Mouse (Mus musculus): Measurements from ENCODE around the gene Phactr2. TPM values are rescaled to one million over a fixed set of nuclear protein-coding genes. Genes with fewer than 3 reads are reported as not detected.

Phactr2 gene
- total and polyA plus RNA-seq, 3 experiments: not detected

DNA sequence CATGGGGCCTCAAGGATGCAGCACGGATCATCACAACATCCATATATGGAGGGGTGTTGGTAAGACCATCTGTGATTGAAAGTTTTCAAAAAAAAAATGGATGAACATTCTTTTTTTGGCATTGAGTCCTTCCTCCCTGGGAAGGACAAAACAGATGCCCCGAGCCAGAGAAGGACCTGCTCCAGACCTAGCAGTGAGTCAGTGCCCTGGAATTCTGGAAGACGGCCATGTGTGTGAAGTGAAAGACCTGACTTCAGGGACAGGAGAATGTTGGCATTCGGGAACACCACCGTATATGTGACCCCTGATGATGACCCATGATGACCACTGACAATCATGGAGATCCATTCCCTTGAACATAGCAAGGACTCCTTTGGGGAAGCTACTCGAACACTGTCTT lies 15.5 kb upstream of the Phactr2 start:
- H3K27me3 ChIP-seq (ENCODE audit: control insufficient read depth in 1 of 2, insufficient read depth in 2 of 2, low read length in 2 of 2): no peaks in the 10 kb centered on the region; a peak in 2 of 4 replicates
- DNase-seq (ENCODE audit: low read depth, low spot score): no peak
- no peak overlapping the region for H3K9ac ChIP-seq (ENCODE audit: control insufficient read depth, low read depth, low read length, poor library complexity, severe bottlenecking)
- no peaks in the 10 kb centered on the region for H3K4me1 ChIP-seq (ENCODE audit: control insufficient read depth in 1 of 2, insufficient read depth in 2 of 2, low read length in 2 of 2)
- H3K79me2 ChIP-seq (ENCODE audit: control insufficient read depth, insufficient read depth, low read length, poor library complexity): no peaks in the 10 kb centered on the region
- H3K36me3 ChIP-seq (ENCODE audit: control insufficient read depth in 1 of 2, insufficient read depth in 2 of 2, low read length in 2 of 2): no peaks in the 10 kb centered on the region
- no peak for TF ChIP-seq CTCF (IDR thresholded peaks at IDR 0.05 in 2 of 3, conservative IDR thresholded peaks at IDR 0.05 in 1 of 3; ENCODE audit: control insufficient read depth in 1 of 3, insufficient read depth in 1 of 3, low read depth in 2 of 3, low read length in 3 of 3, poor library complexity in 1 of 3, severe bottlenecking in 1 of 3)
- TF ChIP-seq MAZ (IDR thresholded peaks at IDR 0.05; ENCODE audit: low read depth, low read length): no peak
- TF ChIP-seq MYC (IDR thresholded peaks at IDR 0.05; ENCODE audit: low read depth, low read length): no peak
- no peak for TF ChIP-seq POLR2A (IDR thresholded peaks at IDR 0.05; ENCODE audit: control insufficient read depth in 1 of 2, insufficient read depth in 1 of 2, low read depth in 1 of 2, low read length in 2 of 2, poor library complexity in 1 of 2)
- no peak for TF ChIP-seq NRF1 (IDR thresholded peaks at IDR 0.05; ENCODE audit: insufficient read depth, low read depth, low read length, poor library complexity, severe bottlenecking)
- no peak for TF ChIP-seq TBP (IDR thresholded peaks at IDR 0.05; ENCODE audit: low read depth, low read length)
- TF ChIP-seq ZNF384 (IDR thresholded peaks at IDR 0.05; ENCODE audit: low read depth, low read length): no peak
- no peak for TF ChIP-seq UBTF (IDR thresholded peaks at IDR 0.05; ENCODE audit: borderline replicate concordance, insufficient read depth, low read depth, low read length)
- no peak for TF ChIP-seq USF2 (IDR thresholded peaks at IDR 0.05; ENCODE audit: borderline replicate concordance in 1 of 2, insufficient read depth in 1 of 2, low read depth in 1 of 2, low read length in 2 of 2)
- no peak for TF ChIP-seq ZMIZ1 (IDR thresholded peaks at IDR 0.05; ENCODE audit: low read depth, low read length)
- TF ChIP-seq ZKSCAN1 (IDR thresholded peaks at IDR 0.05; ENCODE audit: low read depth, low read length): no peak
- no peak for TF ChIP-seq JUND (IDR thresholded peaks at IDR 0.05; ENCODE audit: low read depth, low read length)
- TF ChIP-seq POLR2AphosphoS5 (IDR thresholded peaks at IDR 0.05; ENCODE audit: borderline replicate concordance, low read depth, low read length): no peak
- TF ChIP-seq RCOR1 (IDR thresholded peaks at IDR 0.05; ENCODE audit: low read depth, low read length): no peak
- no peak for TF ChIP-seq MYB (IDR thresholded peaks at IDR 0.05; ENCODE audit: low read depth, low read length)
- H3K4me3 ChIP-seq (ENCODE audit: control insufficient read depth in 1 of 2, insufficient read depth in 1 of 2, low read depth in 2 of 2, low read length in 2 of 2): no peak overlapping the region
- no peaks in the 10 kb centered on the region for H3K9me3 ChIP-seq (replicated peaks; ENCODE audit: insufficient read depth, low read length)
- H3K27ac ChIP-seq (ENCODE audit: control insufficient read depth, low read depth, low read length): no peak overlapping the region

DNA sequence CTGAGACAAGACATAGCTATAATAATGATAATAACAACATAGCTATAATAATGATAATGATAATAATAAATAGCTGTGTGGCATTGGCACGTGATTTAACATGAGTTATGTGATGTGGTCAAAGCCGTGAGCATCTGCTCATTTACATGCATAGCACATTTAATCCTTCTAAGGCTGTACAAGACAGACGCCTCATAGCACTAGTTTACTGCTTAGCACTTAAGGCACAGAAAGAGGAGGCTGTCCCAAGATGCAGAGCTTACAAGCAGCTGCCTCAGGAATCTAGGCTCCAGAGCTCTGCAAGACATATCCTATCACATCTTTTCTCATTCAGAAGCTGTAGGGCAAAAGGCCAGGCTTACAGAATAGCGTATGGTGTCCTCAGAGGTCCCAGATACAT lies 11.7 kb upstream of the Phactr2 start:
- no peak overlapping the region for H3K9ac ChIP-seq (ENCODE audit: control insufficient read depth, low read depth, low read length, poor library complexity, severe bottlenecking)

More for the DNA sequence above, 11.7 kb upstream of the Phactr2 start:
- Histone ChIP-seq H3K4me1 (ENCODE audit: control insufficient read depth in 1 of 2, insufficient read depth in 2 of 2, low read length in 2 of 2) (no peaks in the 10 kb centered on the region), H3K79me2 (ENCODE audit: control insufficient read depth, insufficient read depth, low read length, poor library complexity) (no peaks in the 10 kb centered on the region), H3K4me3 (ENCODE audit: control insufficient read depth in 1 of 2, insufficient read depth in 1 of 2, low read depth in 2 of 2, low read length in 2 of 2) (no peak overlapping the region), H3K9me3 (replicated peaks; ENCODE audit: insufficient read depth, low read length) (no peaks in the 10 kb centered on the region), H3K27ac (ENCODE audit: control insufficient read depth, low read depth, low read length) (no peak overlapping the region), H3K36me3 (ENCODE audit: control insufficient read depth in 1 of 2, insufficient read depth in 2 of 2, low read length in 2 of 2) (no peaks in the 10 kb centered on the region), H3K27me3 (ENCODE audit: control insufficient read depth in 1 of 2, insufficient read depth in 2 of 2, low read length in 2 of 2) (no peaks in the 10 kb centered on the region)
- no peak for DNase-seq (ENCODE audit: low read depth, low spot score)
- TF ChIP-seq MYB (IDR thresholded peaks at IDR 0.05; ENCODE audit: low read depth, low read length) (no peak), E2F4 (IDR thresholded peaks at IDR 0.05; ENCODE audit: borderline replicate concordance, low read depth, low read length) (no peak), EP300 (IDR thresholded peaks at IDR 0.05; ENCODE audit: low read depth in 1 of 2, low read length in 2 of 2) (no peak), TBP (IDR thresholded peaks at IDR 0.05; ENCODE audit: low read depth, low read length) (no peak), CTCF (IDR thresholded peaks at IDR 0.05 in 2 of 3, conservative IDR thresholded peaks at IDR 0.05 in 1 of 3; ENCODE audit: control insufficient read depth in 1 of 3, insufficient read depth in 1 of 3, low read depth in 2 of 3, low read length in 3 of 3, poor library complexity in 1 of 3, severe bottlenecking in 1 of 3) (no peak), POLR2AphosphoS2 (IDR thresholded peaks at IDR 0.05; ENCODE audit: low read length) (no peak), MYC (IDR thresholded peaks at IDR 0.05; ENCODE audit: low read depth, low read length) (no peak)
